Mouse (Mus musculus): ENCODE measurements around the gene Alg12.
A peak's percentile ranks its signal among the peaks of the same experiment; 100 is the strongest.

Alg12 gene

DNA sequence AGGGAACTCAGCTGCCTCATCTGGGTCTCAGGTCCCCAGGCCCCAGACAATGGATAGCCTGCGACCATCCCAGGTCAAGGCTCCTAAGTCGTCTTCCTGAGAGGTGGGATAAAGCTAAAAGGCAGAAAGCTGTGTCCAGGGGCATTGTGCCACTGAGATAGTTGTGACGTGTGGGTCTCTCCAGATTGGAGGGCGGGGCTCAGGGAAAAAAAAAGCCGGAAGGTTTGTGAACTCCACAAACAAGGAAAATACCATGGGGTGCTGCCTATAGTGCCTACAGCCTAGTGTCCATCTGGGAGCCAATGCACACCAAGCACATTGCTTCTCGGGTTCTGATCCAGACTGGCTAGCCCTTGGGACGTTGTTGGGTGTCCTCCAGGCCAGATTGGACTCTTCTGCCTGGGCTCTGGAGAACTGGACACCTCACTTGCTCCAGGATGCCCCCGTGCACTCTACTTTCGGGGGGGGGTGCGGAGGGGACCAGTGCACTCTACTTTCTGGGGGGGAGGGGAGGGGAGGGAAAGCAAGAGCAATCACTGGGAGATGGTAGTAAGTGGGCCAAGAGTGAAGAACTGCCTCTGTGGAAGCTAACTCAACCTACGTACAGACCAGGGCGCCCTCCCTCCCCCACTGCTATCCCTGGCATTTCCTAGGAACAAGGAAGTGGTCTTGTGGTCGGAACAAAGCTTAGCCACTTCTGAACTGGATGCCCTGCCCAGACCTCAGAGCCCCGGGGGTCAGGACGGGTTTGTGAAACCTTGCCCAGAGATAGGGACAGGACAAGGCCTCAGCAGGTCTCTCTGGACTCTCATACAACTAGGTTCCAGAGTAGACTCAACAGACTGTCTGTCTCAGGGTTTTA lies 36.1 kb upstream of the Alg12 start:
- DNase-seq (ENCODE audit: low read depth, low spot score): no peak

DNA sequence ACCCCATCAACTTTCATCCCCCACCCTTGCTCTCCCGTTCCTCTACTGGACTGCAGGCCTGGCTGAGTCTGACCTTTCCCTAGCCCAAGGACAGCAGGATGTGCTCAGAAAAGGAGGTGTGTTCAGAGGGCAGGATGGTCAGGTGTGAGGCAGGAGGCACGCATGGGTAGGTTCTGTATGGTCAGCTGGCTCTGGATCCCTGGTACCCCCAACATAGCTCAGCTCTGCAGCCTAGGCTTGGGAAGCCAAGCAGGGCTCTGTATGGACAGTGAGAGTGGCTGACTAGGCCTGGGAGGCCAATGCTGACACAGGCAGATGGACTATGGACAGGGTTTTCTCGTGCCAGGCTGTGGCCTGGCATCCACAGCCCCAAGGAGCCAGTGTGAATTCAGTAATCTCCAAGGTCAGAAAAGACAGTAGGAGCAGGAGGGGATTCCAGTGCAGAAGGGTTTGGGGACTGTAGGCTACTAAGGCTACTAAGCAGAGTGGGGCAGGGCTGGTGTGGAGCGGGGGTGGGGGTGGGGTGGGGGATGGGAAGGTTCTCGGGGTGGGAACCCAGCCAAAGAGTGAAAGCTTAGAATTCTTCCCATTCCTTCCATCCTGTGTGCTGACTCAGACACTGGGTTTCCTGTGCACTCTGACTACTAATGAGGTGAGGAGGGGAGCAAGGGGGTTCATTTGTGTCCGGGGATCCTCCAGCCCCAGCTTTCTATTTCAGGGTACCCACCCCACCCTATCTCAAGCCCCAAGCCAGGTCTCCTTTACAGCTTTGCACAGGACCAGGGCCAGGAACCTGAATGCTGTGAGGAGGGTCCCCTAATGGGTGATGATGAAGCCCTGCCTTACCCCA lies 35.2 kb upstream of the Alg12 start:
- DNase-seq (ENCODE audit: low read depth, low spot score): no peak

- no peak for DNase-seq (ENCODE audit: low read depth, low spot score)
Measured at GRCm38 (mm10) chr15:88853106-88853505, 34.0 kb upstream of the Alg12 start.

DNA sequence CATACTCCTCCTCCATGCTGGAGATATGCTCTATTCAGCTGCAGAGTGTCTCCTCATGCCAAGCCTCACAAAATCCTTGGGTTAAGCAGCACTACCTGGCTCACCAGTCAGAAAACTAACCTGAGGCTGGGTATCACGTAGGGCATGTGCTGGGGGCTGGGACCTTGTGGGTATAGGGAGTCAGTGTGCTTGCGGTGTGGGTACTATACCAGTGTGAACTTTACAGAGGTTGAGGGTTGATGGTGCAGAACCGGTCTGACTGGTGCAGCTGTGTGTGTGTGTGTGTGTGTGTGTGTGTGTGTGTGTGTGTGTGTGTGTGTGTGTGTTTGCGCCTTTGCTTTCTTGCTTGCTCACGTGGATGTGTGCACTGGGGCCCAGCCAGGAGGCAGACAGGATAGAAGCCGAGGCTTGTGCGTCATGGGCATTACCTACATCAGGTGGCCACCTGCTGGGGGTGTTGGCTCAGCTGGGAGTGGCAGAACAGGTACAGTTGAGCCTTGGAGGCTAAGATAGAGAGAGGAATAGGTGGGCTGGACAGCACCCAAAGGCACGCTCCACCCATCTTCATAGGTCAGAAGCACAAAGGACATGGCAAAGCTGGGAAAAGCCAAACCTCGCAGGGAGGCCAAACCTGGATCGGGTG lies 32.5 kb upstream of the Alg12 start:
- DNase-seq (ENCODE audit: low read depth, low spot score): no peak

GRCm38 (mm10) chr15:88851076-88851475 lies 32.0 kb upstream of the Alg12 start:
- no peak for DNase-seq (ENCODE audit: low read depth, low spot score)

GRCm38 (mm10) chr15:88850146-88850826 lies 31.2 kb upstream of the Alg12 start:
- DNase-seq (ENCODE audit: low read depth, low spot score): no peak

DNA sequence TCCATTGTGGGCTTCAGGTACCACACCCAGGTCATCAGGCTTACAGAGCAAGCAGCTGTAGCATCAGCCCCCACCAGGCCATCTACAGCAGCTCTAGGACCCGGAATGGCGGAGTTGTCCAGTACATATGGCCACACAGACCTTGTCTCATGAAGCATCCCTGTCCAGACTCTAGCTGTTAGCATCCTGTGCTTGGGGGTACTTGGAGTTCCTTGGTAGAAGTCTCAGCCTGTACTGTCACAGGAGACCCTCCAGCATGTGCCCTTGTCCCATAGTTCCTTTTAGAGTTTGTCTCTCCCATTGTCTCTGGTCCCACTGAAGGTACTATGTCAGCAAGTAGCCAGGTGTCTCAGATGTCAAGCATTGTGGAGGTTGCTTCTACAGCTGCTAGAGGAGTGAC lies 30.5 kb upstream of the Alg12 start:
- DNase-seq (ENCODE audit: low read depth, low spot score): no peak

- no peak for DNase-seq (ENCODE audit: low read depth, low spot score)
Measured at GRCm38 (mm10) chr15:88848661-88849060, 29.5 kb upstream of the Alg12 start.

GRCm38 (mm10) chr15:88844966-88845365 lies 25.8 kb upstream of the Alg12 start:
- DNase-seq (ENCODE audit: low read depth, low spot score): no peak

- DNase-seq (ENCODE audit: low read depth, low spot score): no peak
Measured at GRCm38 (mm10) chr15:88843486-88844097, 24.5 kb upstream of the Alg12 start.

DNA sequence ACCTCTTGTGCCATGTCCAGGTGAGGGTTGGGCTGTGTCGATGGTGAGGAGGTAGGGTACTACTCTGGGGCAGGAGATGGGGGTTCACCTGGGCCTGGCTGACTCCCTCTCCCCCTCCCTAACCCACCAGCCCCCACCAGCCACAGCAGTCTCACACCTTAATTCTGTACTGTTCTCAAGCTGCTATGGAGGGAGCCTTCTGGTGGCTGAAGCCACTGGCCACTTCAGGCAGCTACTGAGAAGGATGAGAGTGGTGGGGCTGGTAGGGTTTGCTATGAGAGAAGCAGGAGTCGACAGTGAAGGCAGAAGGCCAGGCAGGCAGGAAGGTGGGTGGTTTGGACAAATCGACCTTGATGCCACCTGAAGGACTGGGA lies 23.2 kb upstream of the Alg12 start:
- DNase-seq (ENCODE audit: low read depth, low spot score): no peak

- no peak for DNase-seq (ENCODE audit: low read depth, low spot score)
Measured at GRCm38 (mm10) chr15:88841580-88842299, 22.6 kb upstream of the Alg12 start.

DNA sequence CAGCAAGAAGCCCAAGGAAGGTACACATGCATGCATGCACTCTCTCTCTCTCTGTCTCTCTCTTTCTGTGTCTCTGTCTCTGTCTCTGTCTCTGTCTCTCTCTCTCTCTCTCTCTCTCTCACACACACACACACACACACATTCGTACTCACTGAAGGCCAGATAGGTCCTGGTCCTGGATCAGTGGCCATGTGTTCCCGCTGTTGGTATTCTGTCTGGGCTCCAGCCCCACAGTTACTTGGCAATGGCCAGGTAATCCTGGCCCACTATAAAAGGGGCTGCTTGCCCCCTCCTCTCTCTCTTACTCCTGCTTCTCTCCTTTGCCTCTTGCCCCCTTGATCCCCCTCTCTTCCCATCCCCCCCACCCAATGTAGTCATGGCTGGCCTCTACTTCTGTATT lies 22.0 kb upstream of the Alg12 start:
- no peak for DNase-seq (ENCODE audit: low read depth, low spot score)

- no peak for DNase-seq (ENCODE audit: low read depth, low spot score)
Measured at GRCm38 (mm10) chr15:88840126-88840525, 21.0 kb upstream of the Alg12 start.

- DNase-seq (ENCODE audit: low read depth, low spot score): peak; percentile 36
Measured at GRCm38 (mm10) chr15:88839271-88839670, 20.2 kb upstream of the Alg12 start.

GRCm38 (mm10) chr15:88837977-88838376 lies 18.9 kb upstream of the Alg12 start:
- no peak for DNase-seq (ENCODE audit: low read depth, low spot score)

- peak; percentile 63 for DNase-seq (ENCODE audit: low read depth, low spot score)
Measured at GRCm38 (mm10) chr15:88837199-88837932, 18.2 kb upstream of the Alg12 start.

DNA sequence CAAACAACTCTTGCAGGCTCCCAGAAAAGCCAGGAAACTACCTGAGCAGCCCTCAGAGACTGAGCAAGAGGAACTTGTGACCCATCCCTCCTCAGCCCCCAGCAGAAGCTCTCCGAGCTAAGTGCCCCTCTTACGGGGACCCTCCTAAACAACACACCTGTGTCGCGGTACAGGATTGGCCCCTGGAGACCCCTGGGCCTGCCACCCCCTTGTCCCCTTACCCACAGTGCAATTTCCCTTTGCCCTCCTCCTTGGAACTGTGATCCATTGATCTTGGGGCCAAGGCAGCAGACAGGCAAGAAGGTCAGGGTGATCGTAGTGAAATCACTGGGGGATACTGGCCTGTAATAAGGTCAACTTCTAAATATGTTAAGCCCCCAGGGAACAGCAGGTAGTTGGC lies 17.5 kb upstream of the Alg12 start:
- no peak for DNase-seq (ENCODE audit: low read depth, low spot score)

GRCm38 (mm10) chr15:88836031-88836430 lies 16.9 kb upstream of the Alg12 start:
- DNase-seq (ENCODE audit: low read depth, low spot score): no peak

DNA sequence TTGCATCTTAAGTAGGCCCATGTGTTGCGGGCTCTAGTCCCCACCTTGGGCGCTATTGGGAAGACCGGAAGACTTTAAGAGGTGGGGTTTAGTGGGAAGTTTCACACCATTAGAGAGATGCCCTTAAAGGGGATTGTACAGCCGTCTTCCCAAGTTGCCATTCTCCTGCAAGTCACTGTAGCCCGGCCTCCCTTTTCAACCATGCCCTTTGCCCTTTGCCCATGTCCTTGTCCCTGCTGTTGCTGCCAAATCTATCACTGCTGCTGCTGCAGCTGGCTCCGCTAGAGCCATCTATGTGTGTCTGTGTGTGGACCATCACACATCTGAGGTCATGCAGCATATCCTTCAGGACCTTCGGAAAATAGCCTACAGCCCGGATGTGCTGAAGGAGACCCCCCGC lies 13.4 kb upstream of the Alg12 start:
- DNase-seq (ENCODE audit: low read depth, low spot score): no peak

All from mesoderm, embryonic 11.5 days (tissue).